Mouse (Mus musculus): ENCODE measurements around the gene Rnf6. TPM values are rescaled to one million over a fixed set of nuclear protein-coding genes. Genes with fewer than 3 reads are reported as not detected.
A peak's percentile ranks its signal among the peaks of the same experiment; 100 is the strongest.

The Rnf6 gene
- polyA plus RNA-seq, 1 experiment: not detected

DNA sequence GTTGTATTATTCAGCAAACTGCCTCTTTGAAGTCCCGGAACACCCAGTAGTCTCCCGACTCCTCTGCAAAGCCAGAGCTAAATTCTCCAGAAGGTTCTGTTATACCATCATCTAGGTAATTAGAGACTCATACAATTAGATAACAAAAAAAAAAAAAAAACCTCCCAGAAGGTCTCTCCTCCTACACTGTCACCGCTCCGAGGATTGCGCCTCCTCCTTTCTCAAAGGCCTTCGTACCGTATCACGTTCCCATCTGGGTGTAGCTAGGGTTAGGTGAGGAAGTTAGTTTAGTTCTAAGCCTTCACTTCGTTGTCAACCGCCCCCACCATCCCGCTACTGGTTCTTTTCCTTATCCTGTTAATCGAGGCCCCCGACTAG, 865 bp downstream of the Rnf6 start:
- peak overlapping the region; percentile 65 for H3K4me3 ChIP-seq (ENCODE audit: insufficient read depth, low read depth, low read length)
- 2% methylated on average over 13 of the region's 13 CpGs for WGBS
- 0 out of 2 replicates have a peak overlapping the region, but pooled peaks have one; percentile 3 for H3K27ac ChIP-seq (ENCODE audit: insufficient read depth, low read depth, low read length)
- H3K4me1 ChIP-seq (ENCODE audit: control insufficient read depth, insufficient read depth, low read length): no peaks in the 10 kb centered on the region
- no peak for TF ChIP-seq POLR2A (IDR thresholded peaks at IDR 0.05; ENCODE audit: insufficient read depth, low read depth, low read length)
- no peak for TF ChIP-seq CTCF (IDR thresholded peaks at IDR 0.05; ENCODE audit: insufficient read depth, low read depth, low read length)

GRCm38 (mm10) chr5:146205537-146205936, 15.8 kb downstream of the Rnf6 start:
- Histone ChIP-seq H3K4me3 (ENCODE audit: insufficient read depth, low read depth, low read length) (no peak overlapping the region), H3K27ac (ENCODE audit: insufficient read depth, low read depth, low read length) (no peak overlapping the region), H3K4me1 (ENCODE audit: control insufficient read depth, insufficient read depth, low read length) (no peaks in the 10 kb centered on the region)
- WGBS: 91% methylated on average over 5 of the region's 5 CpGs
- TF ChIP-seq POLR2A (IDR thresholded peaks at IDR 0.05; ENCODE audit: insufficient read depth, low read depth, low read length) (no peak), CTCF (IDR thresholded peaks at IDR 0.05; ENCODE audit: insufficient read depth, low read depth, low read length) (no peak)

DNA sequence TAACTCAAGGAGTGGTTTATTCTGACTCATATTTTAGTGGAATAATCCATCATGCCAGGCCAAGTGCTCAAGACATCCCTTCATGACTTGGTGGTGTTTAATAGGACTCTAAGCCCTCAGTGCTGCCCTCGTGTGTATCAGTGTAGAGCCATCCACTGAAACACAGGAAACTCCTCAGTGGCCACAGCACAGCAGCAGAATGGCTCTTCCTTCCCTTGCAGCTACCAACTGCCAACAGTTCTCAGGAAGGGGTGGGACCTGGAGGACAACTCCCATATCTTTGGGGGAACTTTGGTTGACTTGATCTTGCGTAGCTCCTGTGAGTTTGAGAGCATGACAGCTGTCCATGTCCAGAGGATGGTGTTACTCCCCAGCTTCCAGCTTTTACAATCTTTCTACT, 17.4 kb downstream of the Rnf6 start:
- Histone ChIP-seq H3K4me1 (ENCODE audit: control insufficient read depth, insufficient read depth, low read length) (no peaks in the 10 kb centered on the region), H3K27ac (ENCODE audit: insufficient read depth, low read depth, low read length) (no peak overlapping the region), H3K4me3 (ENCODE audit: insufficient read depth, low read depth, low read length) (no peak overlapping the region)
- 82% methylated on average over 2 of the region's 2 CpGs for WGBS
- no peak for TF ChIP-seq POLR2A (IDR thresholded peaks at IDR 0.05; ENCODE audit: insufficient read depth, low read depth, low read length)
- no peak for TF ChIP-seq CTCF (IDR thresholded peaks at IDR 0.05; ENCODE audit: insufficient read depth, low read depth, low read length)

- 99% methylated on average over 6 of the region's 6 CpGs for WGBS
- TF ChIP-seq CTCF (IDR thresholded peaks at IDR 0.05; ENCODE audit: insufficient read depth, low read depth, low read length) (no peak), POLR2A (IDR thresholded peaks at IDR 0.05; ENCODE audit: insufficient read depth, low read depth, low read length) (no peak)
- Histone ChIP-seq H3K27ac (ENCODE audit: insufficient read depth, low read depth, low read length) (no peak overlapping the region), H3K4me1 (ENCODE audit: control insufficient read depth, insufficient read depth, low read length) (no peaks in the 10 kb centered on the region), H3K4me3 (ENCODE audit: insufficient read depth, low read depth, low read length) (no peak overlapping the region)
These were observed 20.8 kb downstream of the Rnf6 start for GRCm38 (mm10) chr5:146200580-146200979.

- no peak overlapping the region for H3K27ac ChIP-seq (ENCODE audit: insufficient read depth, low read depth, low read length)
- H3K4me1 ChIP-seq (ENCODE audit: control insufficient read depth, insufficient read depth, low read length): no peaks in the 10 kb centered on the region
- TF ChIP-seq POLR2A (IDR thresholded peaks at IDR 0.05; ENCODE audit: insufficient read depth, low read depth, low read length) (no peak), CTCF (IDR thresholded peaks at IDR 0.05; ENCODE audit: insufficient read depth, low read depth, low read length) (no peak)
- 79% methylated on average over 2 of the region's 2 CpGs for WGBS
- no peak overlapping the region for H3K4me3 ChIP-seq (ENCODE audit: insufficient read depth, low read depth, low read length)
These were observed 21.8 kb downstream of the Rnf6 start for GRCm38 (mm10) chr5:146199540-146199939.

- no peak overlapping the region for H3K4me3 ChIP-seq (ENCODE audit: insufficient read depth, low read depth, low read length)
- TF ChIP-seq POLR2A (IDR thresholded peaks at IDR 0.05; ENCODE audit: insufficient read depth, low read depth, low read length): no peak
- no peak for TF ChIP-seq CTCF (IDR thresholded peaks at IDR 0.05; ENCODE audit: insufficient read depth, low read depth, low read length)
- H3K4me1 ChIP-seq (ENCODE audit: control insufficient read depth, insufficient read depth, low read length): no peaks in the 10 kb centered on the region
- no peak overlapping the region for H3K27ac ChIP-seq (ENCODE audit: insufficient read depth, low read depth, low read length)
These were observed 22.3 kb downstream of the Rnf6 start for GRCm38 (mm10) chr5:146199073-146199472.

GRCm38 (mm10) chr5:146193360-146193759, 28.0 kb downstream of the Rnf6 start:
- no peaks in the 10 kb centered on the region for H3K4me1 ChIP-seq (ENCODE audit: control insufficient read depth, insufficient read depth, low read length)
- 84% methylated on average over 8 of the region's 8 CpGs for WGBS
- H3K27ac ChIP-seq (ENCODE audit: insufficient read depth, low read depth, low read length): no peak overlapping the region
- H3K4me3 ChIP-seq (ENCODE audit: insufficient read depth, low read depth, low read length): no peak overlapping the region
- TF ChIP-seq CTCF (IDR thresholded peaks at IDR 0.05; ENCODE audit: insufficient read depth, low read depth, low read length) (no peak), POLR2A (IDR thresholded peaks at IDR 0.05; ENCODE audit: insufficient read depth, low read depth, low read length) (no peak)

GRCm38 (mm10) chr5:146190501-146191269, 30.7 kb downstream of the Rnf6 start:
- H3K4me1 ChIP-seq (ENCODE audit: control insufficient read depth, insufficient read depth, low read length): no peaks in the 10 kb centered on the region
- TF ChIP-seq POLR2A (IDR thresholded peaks at IDR 0.05; ENCODE audit: insufficient read depth, low read depth, low read length) (no peak), CTCF (IDR thresholded peaks at IDR 0.05; ENCODE audit: insufficient read depth, low read depth, low read length) (no peak)
- H3K27ac ChIP-seq (ENCODE audit: insufficient read depth, low read depth, low read length): no peak overlapping the region
- no peak overlapping the region for H3K4me3 ChIP-seq (ENCODE audit: insufficient read depth, low read depth, low read length)
- WGBS: 70% methylated on average over 3 of the region's 3 CpGs

GRCm38 (mm10) chr5:146190093-146190492, 31.3 kb downstream of the Rnf6 start:
- TF ChIP-seq POLR2A (IDR thresholded peaks at IDR 0.05; ENCODE audit: insufficient read depth, low read depth, low read length): no peak
- TF ChIP-seq CTCF (IDR thresholded peaks at IDR 0.05; ENCODE audit: insufficient read depth, low read depth, low read length): no peak
- 78% methylated on average over 4 of the region's 4 CpGs for WGBS
- no peak overlapping the region for H3K27ac ChIP-seq (ENCODE audit: insufficient read depth, low read depth, low read length)

More at GRCm38 (mm10) chr5:146190093-146190492, 31.3 kb downstream of the Rnf6 start:
- Histone ChIP-seq H3K4me1 (ENCODE audit: control insufficient read depth, insufficient read depth, low read length) (no peaks in the 10 kb centered on the region), H3K4me3 (ENCODE audit: insufficient read depth, low read depth, low read length) (no peak overlapping the region)
